Mouse (Mus musculus) midbrain, embryonic 12.5 days (tissue): ENCODE measurements around the gene Ebf4. TPM values are rescaled to one million over a fixed set of nuclear protein-coding genes. Genes with fewer than 3 reads are reported as not detected.

Source experiments
- ATAC-seq: fragments of 200-750 bp; cut with Nextera tagmentation; 2 replicates; pipeline ENCODE4 v1.8.0; 2017; ENCODE audit warnings: low read depth, moderate TSS enrichment, moderate library complexity; ENCODE audit not compliant: low FRiP score
- H3K27ac ChIP-seq: fragments of 300-500 bp; sonication (generic); replicated peaks from 2 replicates; pipeline ENCODE4 v1.5.1; 2016; ENCODE audit warnings: mild to moderate bottlenecking
- H3K27me3 ChIP-seq: fragments of 300-500 bp; sonication (generic); 2 replicates; pipeline ENCODE4 v1.6.1; 2016; ENCODE audit warnings: mild to moderate bottlenecking
- H3K36me3 ChIP-seq: fragments of 300-500 bp; sonication (generic); 2 replicates; pipeline ENCODE4 v1.6.1; 2016
- H3K4me1 ChIP-seq: fragments of 300-500 bp; sonication (generic); 2 replicates; pipeline ENCODE4 v1.6.1; 2016
- H3K4me2 ChIP-seq: fragments of 300-500 bp; sonication (generic); replicated peaks from 2 replicates; pipeline ENCODE4 v1.6.1; 2016; ENCODE audit warnings: mild to moderate bottlenecking, moderate library complexity
- H3K4me3 ChIP-seq: fragments of 300-500 bp; sonication (generic); 2 replicates; pipeline ENCODE4 v1.5.1; 2016; ENCODE audit warnings: mild to moderate bottlenecking
- H3K9ac ChIP-seq: fragments of 300-500 bp; sonication (generic); replicated peaks from 2 replicates; pipeline ENCODE4 v1.6.1; 2016; ENCODE audit warnings: mild to moderate bottlenecking, moderate library complexity
- H3K9me3 ChIP-seq: fragments of 300-500 bp; sonication (generic); 2 replicates; pipeline ENCODE4 v1.6.1; 2016; ENCODE audit warnings: mild to moderate bottlenecking
- WGBS: fragments of 180-500 bp; shearing (Covaris S2); methylation state at CpG from one replicate; pipeline ENCODE4 v1.1.7; 2016; 5-methylcytosine and 5-hydroxymethylcytosine counted together
- polyA plus RNA-seq: library from polyadenylated mRNA; unstranded; fragments of >200 nt; fragmentation: Nextera tagmentation; extraction: Ambion mirVana; gene quantifications from 2 replicates; pipeline ENCODE4 v1.2.1, GENCODE M21; 2016

Ebf4 gene
- polyA plus RNA-seq, 1 experiment from 2014 or later = 2.7 TPM

DNA sequence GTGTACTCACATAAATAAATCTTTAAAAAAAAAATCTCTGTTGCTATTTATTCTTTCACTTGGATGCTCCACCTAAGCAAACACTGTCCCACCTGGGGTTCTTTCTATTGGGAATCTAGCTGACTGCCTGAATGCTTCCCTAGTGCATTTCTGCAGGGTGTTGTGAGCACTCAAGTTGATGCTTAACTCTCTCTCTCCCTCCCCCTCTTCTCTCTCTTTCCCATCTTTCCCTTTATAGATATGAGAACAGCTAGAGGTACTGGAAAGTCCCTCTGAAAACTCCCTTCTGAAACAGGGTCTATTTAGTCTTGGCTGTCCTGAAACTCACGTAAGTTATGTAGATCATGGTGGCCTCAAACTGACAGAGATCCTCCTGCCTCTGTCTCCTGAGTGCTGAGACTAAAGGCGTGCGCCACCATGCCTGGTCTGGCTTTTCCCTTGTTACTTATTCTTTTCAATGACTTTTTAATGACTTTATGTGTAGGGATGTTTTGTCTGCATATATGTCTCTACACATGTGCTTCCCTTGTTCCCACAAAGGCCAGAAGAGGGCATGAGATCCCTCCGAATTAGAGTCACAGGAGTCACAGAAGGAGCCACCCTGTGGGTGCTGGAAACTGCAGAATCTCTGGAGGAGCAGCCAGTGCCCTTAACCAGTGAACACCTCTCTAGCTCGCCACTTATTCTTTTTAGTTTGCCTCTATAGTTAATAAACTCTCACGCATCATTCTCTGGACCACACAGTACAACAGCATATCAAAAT, 119.3 kb downstream of the Ebf4 start:
- Histone ChIP-seq H3K36me3 (peaks cover 11% of the 10 kb centered on the region; the same call in 1 of the 2 replicates), H3K9me3 (no peaks in the 10 kb centered on the region), H3K27ac (no peak overlapping the region), H3K4me2 (no peak overlapping the region), H3K27me3 (no peaks in the 10 kb centered on the region), H3K9ac (no peak overlapping the region), H3K4me3 (no peak overlapping the region), H3K4me1 (no peaks in the 10 kb centered on the region)
- 74% methylated on average over 6 of the region's 6 CpGs for WGBS
- no peak for ATAC-seq

Other genes starting within 250 kb of the Ebf4 start
- not detected in 2 replicates for gene Tgm6, start 182.8 kb upstream of the Ebf4 start, polyA plus RNA-seq
- 547 and 600 TPM in 2 replicates for gene Snrpb, start 115.8 kb upstream of the Ebf4 start, polyA plus RNA-seq
- gene Tmc2, start 100.0 kb upstream of the Ebf4 start, polyA plus RNA-seq = not detected in 2 replicates
- 283 and 313 TPM in 2 replicates for gene Nop56, start 20.7 kb upstream of the Ebf4 start, polyA plus RNA-seq
- gene Idh3b, start 10.6 kb upstream of the Ebf4 start, polyA plus RNA-seq = 126 and 127 TPM in 2 replicates
- 33.6 and 59.5 TPM in 2 replicates for gene Cpxm1, start 102.4 kb downstream of the Ebf4 start, polyA plus RNA-seq
- gene Gm28372, start 110.1 kb downstream of the Ebf4 start, polyA plus RNA-seq = 0.13 and 0.23 TPM in 2 replicates
- 0.38 and 0.55 TPM in 2 replicates for gene 1700020A23Rik, start 110.1 kb downstream of the Ebf4 start, polyA plus RNA-seq
- not detected in 2 replicates for gene Tmem239, start 111.3 kb downstream of the Ebf4 start, polyA plus RNA-seq
- gene Vps16, start 129.2 kb downstream of the Ebf4 start, polyA plus RNA-seq = 113 and 115 TPM in 2 replicates
- gene Pced1a, start 129.5 kb downstream of the Ebf4 start, polyA plus RNA-seq = 11.1 and 13.2 TPM in 2 replicates
- 120 and 134 TPM in 2 replicates for gene Ptpra, start 155.1 kb downstream of the Ebf4 start, polyA plus RNA-seq